Mouse (Mus musculus) heart, adult 10 weeks (tissue): ENCODE results near the gene Tmbim1. TPM values are rescaled to one million over a fixed set of nuclear protein-coding genes. Genes with fewer than 3 reads are reported as not detected.

ENCODE experiments used
- polyA plus RNA-seq: library from polyadenylated mRNA; stranded (reverse); fragments of 350-450 nt; fragmentation: Illumina TruSeq; extraction: RNeasy Lipid Tissue Mini Kit (QIAGEN cat#74804); gene quantifications from one replicate; pipeline ENCODE4 v1.2.3, GENCODE M21; 2014; ENCODE audit warnings: low read depth, low replicate concordance

Gene Tmbim1
- polyA plus RNA-seq: 66.8 TPM

DNA sequence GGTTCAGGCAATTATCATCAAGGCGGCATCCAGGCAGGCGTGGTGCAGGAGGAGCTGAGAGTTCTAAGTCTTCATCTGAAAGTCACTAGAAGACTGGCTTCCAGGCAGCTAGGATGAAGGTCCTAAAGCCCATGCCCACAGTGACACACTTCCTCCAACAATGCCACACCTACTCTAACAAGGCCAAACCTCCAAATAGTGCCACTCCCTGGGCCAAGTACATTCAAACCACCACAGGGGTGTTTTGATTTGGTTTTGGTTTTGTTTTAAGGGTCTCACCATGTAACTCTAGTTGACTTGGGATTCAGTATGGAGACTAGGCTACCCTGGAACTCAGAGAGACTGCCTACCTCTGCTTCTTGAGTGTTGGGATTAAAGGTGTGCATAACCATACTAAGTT lies at the start of gene Tmbim1:
Gene Tmbim1 (minus strand): TSS at position 101 of the 400 bp plus-strand sequence.

DNA sequence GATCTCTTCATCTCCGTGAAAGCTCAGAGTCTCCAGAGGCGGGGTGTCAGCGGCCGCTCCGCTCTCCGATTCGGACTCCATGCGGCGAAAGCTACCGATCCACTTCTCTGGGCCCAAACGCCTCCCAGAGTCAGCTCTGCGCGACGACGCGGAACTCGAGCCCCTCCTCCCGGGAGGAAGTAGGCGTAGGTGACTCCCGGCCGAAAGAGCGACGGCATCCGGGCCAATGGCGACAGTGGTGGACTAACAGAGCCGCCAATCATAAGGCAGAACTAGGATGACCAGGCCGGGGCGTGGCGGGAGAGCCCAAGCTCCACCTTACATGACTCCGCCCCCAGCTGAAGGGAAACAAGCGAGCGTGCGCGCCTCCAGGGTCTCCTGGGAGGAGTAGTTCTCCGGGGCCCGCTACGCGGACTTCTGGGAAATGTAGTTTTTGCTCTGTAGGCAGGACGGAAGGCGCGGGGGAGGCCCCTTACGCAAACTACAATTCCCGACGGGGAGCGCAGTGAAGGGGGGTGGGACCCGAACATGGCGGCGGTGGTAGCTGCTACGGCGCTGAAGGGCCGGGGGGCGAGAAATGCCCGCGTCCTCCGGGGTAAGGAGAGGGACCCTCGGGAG lies 20.8 kb downstream of the Tmbim1 start, which contains the start of the genes Aamp and Pnkd:
Gene Aamp (minus strand): TSS at position 196 of the 618 bp plus-strand sequence.
Gene Pnkd (plus strand): TSS at position 388 of the 618 bp plus-strand sequence.

DNA sequence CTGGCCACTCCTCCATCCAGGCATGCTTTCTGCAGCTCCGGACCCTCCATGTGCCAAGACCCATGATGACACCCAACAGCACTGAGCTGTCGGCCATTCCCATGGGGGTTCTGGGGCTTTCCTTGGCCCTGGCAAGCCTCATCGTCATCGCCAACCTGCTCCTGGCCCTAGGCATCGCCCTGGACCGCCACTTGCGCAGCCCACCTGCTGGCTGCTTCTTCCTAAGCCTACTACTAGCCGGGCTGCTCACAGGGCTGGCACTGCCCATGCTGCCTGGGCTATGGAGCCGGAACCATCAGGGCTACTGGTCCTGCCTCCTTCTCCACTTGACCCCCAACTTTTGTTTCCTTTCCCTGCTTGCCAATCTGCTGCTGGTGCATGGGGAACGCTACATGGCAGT lies 26.9 kb downstream of the Tmbim1 start, which contains the start of gene Gpbar1:
Gene Gpbar1 (plus strand): TSS at position 13 of the 400 bp plus-strand sequence.

Other genes with a start within 250 kb of the Tmbim1 start
- gene Tns1, start 181.2 kb downstream of the Tmbim1 start, polyA plus RNA-seq: 367 TPM
- gene Rufy4, start 180.1 kb downstream of the Tmbim1 start, polyA plus RNA-seq: 1.3 TPM
- not detected for gene Cxcr2, start 151.6 kb downstream of the Tmbim1 start, polyA plus RNA-seq
- gene Cxcr1, start 111.0 kb downstream of the Tmbim1 start, polyA plus RNA-seq: not detected
- gene Arpc2, start 69.5 kb downstream of the Tmbim1 start, polyA plus RNA-seq: 163 TPM
- not detected for gene Gpbar1, start 27.1 kb downstream of the Tmbim1 start, polyA plus RNA-seq
- 109 TPM for gene Aamp, start 20.9 kb downstream of the Tmbim1 start, polyA plus RNA-seq
- 110 TPM for gene Pnkd, start 20.7 kb downstream of the Tmbim1 start, polyA plus RNA-seq
- 0.63 TPM for gene Catip, start 56.5 kb upstream of the Tmbim1 start, polyA plus RNA-seq
- 4.0 TPM for gene Slc11a1, start 69.6 kb upstream of the Tmbim1 start, polyA plus RNA-seq
- 95.7 TPM for gene Ctdsp1, start 85.9 kb upstream of the Tmbim1 start, polyA plus RNA-seq
- gene Vil1, start 103.8 kb upstream of the Tmbim1 start, polyA plus RNA-seq: 0.37 TPM
- 12.3 TPM for gene Cnot9, start 200.4 kb upstream of the Tmbim1 start, polyA plus RNA-seq
- not detected for gene Plcd4, start 237.3 kb upstream of the Tmbim1 start, polyA plus RNA-seq
- gene Usp37, start 238.7 kb upstream of the Tmbim1 start, polyA plus RNA-seq: 6.2 TPM